Mouse (Mus musculus): ENCODE measurements around the gene Fgfrl1.

DNA sequence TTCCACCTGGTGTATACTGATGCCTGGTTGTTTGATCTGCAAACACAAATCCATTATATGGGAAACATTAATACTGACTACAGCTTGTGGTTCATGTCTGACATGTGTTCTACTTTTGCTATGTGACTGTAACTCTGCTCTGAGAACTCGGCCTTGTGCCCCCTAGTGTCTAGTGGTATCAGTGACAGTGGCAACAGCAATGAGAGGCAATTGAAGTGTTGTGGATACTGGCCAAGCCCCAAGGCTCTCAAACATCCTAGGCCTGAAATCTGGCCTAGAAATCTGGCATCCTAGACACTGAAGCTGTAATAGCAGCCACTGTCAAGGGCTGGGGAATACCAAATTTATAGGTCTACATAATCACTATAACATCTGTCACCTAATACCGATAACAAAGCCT lies 51.7 kb downstream of the Fgfrl1 start:
- no peak for TF ChIP-seq GATA1 (IDR thresholded peaks at IDR 0.05; ENCODE audit: borderline replicate concordance, low read length)
- no peak for TF ChIP-seq FLI1 (IDR thresholded peaks at IDR 0.05; ENCODE audit: low read length)
